Mouse (Mus musculus) liver, adult 2 months (tissue): ENCODE results near the gene Tmem169. TPM values are rescaled to one million over a fixed set of nuclear protein-coding genes. Genes with fewer than 3 reads are reported as not detected.
"Not testable (repeated sequence)": the region's sequence is repeated elsewhere in the genome, so short reads cannot be mapped to it uniquely, and the experiment has no call there.

Experiments
- DNase-seq: peaks from one replicate; pipeline ENCODE4 v3.0.0-alpha.2; 2011; ENCODE audit warnings: low read depth, low spot score; ENCODE audit errors: extremely low read depth
- H3K27ac ChIP-seq: fragments of 200-500 bp; replicated peaks from 2 replicates; pipeline ENCODE4 v1.5.1; 2012; ENCODE audit warnings: low read depth, mild to moderate bottlenecking, control low read depth, inconsistent platforms, low read length; ENCODE audit not compliant: insufficient read depth
- H3K27me3 ChIP-seq: fragments of 200-500 bp; 2 replicates; pipeline ENCODE4 v1.6.1; 2012; ENCODE audit warnings: mild to moderate bottlenecking, moderate library complexity, low read length, inconsistent platforms; ENCODE audit not compliant: control insufficient read depth, insufficient read depth
- H3K36me3 ChIP-seq: fragments of 200-500 bp; 2 replicates; pipeline ENCODE4 v1.6.1; 2012; ENCODE audit warnings: low read length, inconsistent platforms; ENCODE audit not compliant: control insufficient read depth, insufficient read depth
- H3K4me1 ChIP-seq: fragments of 200-500 bp; 2 replicates; pipeline ENCODE4 v1.6.1; 2011; ENCODE audit warnings: low read length; ENCODE audit not compliant: control insufficient read depth, insufficient read depth
- H3K4me3 ChIP-seq: fragments of 200-500 bp; 2 replicates; pipeline ENCODE4 v1.5.1; 2011; ENCODE audit warnings: low read depth, mild to moderate bottlenecking, control low read depth, low read length, moderate library complexity; ENCODE audit not compliant: insufficient read depth
- H3K79me2 ChIP-seq: fragments of 200-500 bp; 2 replicates; pipeline ENCODE4 v1.6.1; 2012; ENCODE audit warnings: inconsistent platforms, mild to moderate bottlenecking, low read length, moderate library complexity; ENCODE audit not compliant: control insufficient read depth, insufficient read depth
- H3K9ac ChIP-seq: fragments of 200-500 bp; 2 replicates; pipeline ENCODE4 v1.6.1; 2012; ENCODE audit warnings: low read depth, mild to moderate bottlenecking, control low read depth, inconsistent platforms, low read length
- CTCF ChIP-seq: fragments of 200-500 bp; IDR thresholded peaks from 2 replicates; pipeline ENCODE4 v1.5.1; 2011; ENCODE audit warnings: low read depth, low read length, control low read depth
- POLR2A ChIP-seq: fragments of 200-500 bp; IDR thresholded peaks from 2 replicates; pipeline ENCODE4 v1.6.1; 2011; ENCODE audit warnings: low read length, control low read depth; ENCODE audit not compliant: insufficient read depth; ENCODE audit errors: extremely low read depth
- WGBS: fragments of 180-500 bp; shearing (Covaris S2); methylation state at CpG from one replicate; pipeline ENCODE4 v1.1.7; 2018; 5-methylcytosine and 5-hydroxymethylcytosine counted together
- polyA plus RNA-seq: library from polyadenylated mRNA; depleted of rRNA; stranded (reverse); fragments of >200 nt; gene quantifications from 2 replicates; pipeline ENCODE4 v1.2.3, GENCODE M21; 2012
- total RNA-seq: library from RNA; depleted of rRNA; stranded (reverse); fragments of >200 nt; gene quantifications from 2 replicates; pipeline ENCODE4 v1.2.3, GENCODE M21; 2014

Gene Tmem169
- total and polyA plus RNA-seq, 2 experiments, result 0.16 to 0.18 TPM

GRCm38 (mm10) chr1:72242581-72243143 lies 41.5 kb upstream of the Tmem169 start:
- DNase-seq, result peak; percentile 57
- Histone ChIP-seq H3K79me2 (no peaks in the 10 kb centered on the region), H3K9ac (no peak overlapping the region), H3K4me1 (no peaks in the 10 kb centered on the region), H3K27me3 (no peaks in the 10 kb centered on the region), H3K36me3 (no peaks in the 10 kb centered on the region), H3K27ac (no peak overlapping the region), H3K4me3 (no peak overlapping the region)
- WGBS, result 83% methylated on average over 5 of the region's 5 CpGs
- no peak for TF ChIP-seq POLR2A
- no peak for TF ChIP-seq CTCF

- H3K4me3 ChIP-seq, result peak overlapping the region; percentile 65
- peak overlapping the region; percentile 89 for H3K27ac ChIP-seq
- no peaks in the 10 kb centered on the region for H3K79me2 ChIP-seq
- H3K36me3 ChIP-seq, result no peaks in the 10 kb centered on the region
- peak; percentile 96; the same call in 1 of the 2 replicates for TF ChIP-seq POLR2A
- TF ChIP-seq CTCF, result no peak
- no peaks in the 10 kb centered on the region for H3K27me3 ChIP-seq
- H3K9ac ChIP-seq, result peak overlapping the region; percentile 93
- 1% methylated on average over 47 of the region's 47 CpGs for WGBS
- DNase-seq, result peak; percentile 85
- no peaks in the 10 kb centered on the region for H3K4me1 ChIP-seq
Observed at GRCm38 (mm10) chr1:72243656-72244316, 40.4 kb upstream of the Tmem169 start.

DNA sequence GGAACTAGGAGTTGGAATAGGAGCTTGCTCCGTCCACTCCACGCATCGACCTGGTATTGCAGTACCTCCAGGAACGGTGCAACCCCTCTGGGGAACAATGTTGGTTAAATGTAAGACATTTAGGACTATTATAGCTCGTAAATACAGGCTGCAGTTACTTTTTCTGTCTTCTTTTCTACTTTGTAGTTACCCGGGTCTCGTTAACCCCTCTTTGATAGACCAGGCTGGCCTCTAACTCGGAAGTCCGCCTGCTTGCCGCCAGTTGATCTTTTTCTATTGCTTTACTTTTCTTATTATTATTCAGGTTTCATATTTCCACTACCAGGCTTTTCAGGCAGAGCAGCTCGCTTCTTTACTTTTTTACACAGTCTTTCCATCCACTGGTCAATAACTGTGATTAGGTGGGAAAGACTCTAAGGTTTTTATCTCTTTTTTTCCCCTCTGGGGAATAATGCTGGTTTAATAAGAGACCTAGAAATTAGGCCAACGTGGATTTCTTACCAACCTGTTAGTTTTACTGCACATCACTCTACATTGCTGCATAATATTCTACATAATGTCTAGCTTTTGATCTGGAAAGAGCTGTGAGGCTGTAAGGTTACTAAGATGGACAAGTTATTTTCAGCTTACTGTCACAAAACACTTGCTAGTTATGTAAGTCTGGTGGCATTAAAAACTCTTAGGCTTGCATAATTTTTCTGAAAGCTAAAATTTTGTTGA lies 39.7 kb upstream of the Tmem169 start:
- WGBS, result 3% methylated on average over 12 of the region's 12 CpGs
- DNase-seq, result peak; percentile 91
- Histone ChIP-seq H3K27ac (no peak overlapping the region), H3K4me3 (no peak overlapping the region), H3K79me2 (no peaks in the 10 kb centered on the region), H3K36me3 (no peaks in the 10 kb centered on the region), H3K27me3 (no peaks in the 10 kb centered on the region), H3K4me1 (no peaks in the 10 kb centered on the region), H3K9ac (no peak overlapping the region)
- TF ChIP-seq CTCF, result no peak
- peak; percentile 36; the same call in 1 of the 2 replicates for TF ChIP-seq POLR2A

GRCm38 (mm10) chr1:72248226-72248737 lies 35.9 kb upstream of the Tmem169 start:
- H3K27me3 ChIP-seq, H3K4me3 ChIP-seq, H3K27ac ChIP-seq, H3K4me1 ChIP-seq, DNase-seq, H3K79me2 ChIP-seq, H3K36me3 ChIP-seq, H3K9ac ChIP-seq: not testable (repeated sequence)
- WGBS, result 68% methylated on average over 9 of the region's 9 CpGs

GRCm38 (mm10) chr1:72251806-72252205 lies 32.4 kb upstream of the Tmem169 start:
- H3K4me1 ChIP-seq, result no peaks in the 10 kb centered on the region
- no peaks in the 10 kb centered on the region for H3K27me3 ChIP-seq
- DNase-seq, result no peak
- WGBS, result 100% methylated on average over 1 of the region's 1 CpGs
- no peak overlapping the region for H3K27ac ChIP-seq
- H3K4me3 ChIP-seq, result no peak overlapping the region
- peaks cover 2% of the 10 kb centered on the region; the same call in 1 of the 2 replicates for H3K36me3 ChIP-seq
- H3K79me2 ChIP-seq, result no peaks in the 10 kb centered on the region
- H3K9ac ChIP-seq, result no peak overlapping the region
- TF ChIP-seq CTCF (no peak), POLR2A (no peak)

DNA sequence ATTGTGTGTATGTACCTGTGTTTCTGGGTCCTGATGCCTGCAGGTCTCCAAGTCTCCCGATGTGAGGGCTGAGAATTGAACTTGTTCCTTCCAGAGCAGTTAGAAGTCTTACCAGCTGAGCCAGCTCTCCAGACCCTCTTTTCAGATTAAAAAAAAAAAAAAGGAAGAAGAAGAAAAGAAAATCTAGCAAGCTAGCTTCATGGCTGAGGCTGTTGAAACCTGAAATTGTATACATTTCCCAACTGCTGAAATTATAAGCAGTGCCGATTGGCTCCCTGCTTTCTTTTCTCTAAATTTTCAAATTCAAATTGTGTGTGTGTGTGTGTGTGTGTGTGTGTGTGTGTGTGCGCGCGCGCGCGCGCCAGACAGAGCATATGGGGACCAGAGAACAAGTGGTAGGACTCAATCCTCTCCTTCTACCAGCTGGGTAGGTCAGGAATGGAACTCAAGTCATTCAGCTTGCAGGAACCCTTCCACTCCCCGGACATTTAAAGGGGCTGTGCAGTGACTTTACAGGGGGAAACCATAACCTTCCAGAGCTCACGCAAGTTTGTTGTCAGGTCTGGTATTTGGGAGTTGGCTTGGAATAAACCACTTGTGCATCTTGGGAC lies 30.2 kb upstream of the Tmem169 start:
- H3K27me3 ChIP-seq, result no peaks in the 10 kb centered on the region
- no peak overlapping the region for H3K27ac ChIP-seq
- H3K4me1 ChIP-seq, result no peaks in the 10 kb centered on the region; the same call in 1 of the 2 replicates
- WGBS, result 58% methylated on average over 11 of the region's 11 CpGs
- H3K79me2 ChIP-seq, result no peaks in the 10 kb centered on the region
- no peak for DNase-seq
- no peak for TF ChIP-seq CTCF
- TF ChIP-seq POLR2A, result no peak
- H3K9ac ChIP-seq, result no peak overlapping the region
- H3K4me3 ChIP-seq, result no peak overlapping the region
- H3K36me3 ChIP-seq, result peaks cover 4% of the 10 kb centered on the region
